Mouse (Mus musculus): ENCODE measurements around the gene Myo1c. TPM values are rescaled to one million over a fixed set of nuclear protein-coding genes. Genes with fewer than 3 reads are reported as not detected.
A peak's percentile ranks its signal among the peaks of the same experiment; 100 is the strongest.

Myo1c gene
- polyA plus RNA-seq, 1 experiment from 2014 or later: 10.2 TPM

DNA sequence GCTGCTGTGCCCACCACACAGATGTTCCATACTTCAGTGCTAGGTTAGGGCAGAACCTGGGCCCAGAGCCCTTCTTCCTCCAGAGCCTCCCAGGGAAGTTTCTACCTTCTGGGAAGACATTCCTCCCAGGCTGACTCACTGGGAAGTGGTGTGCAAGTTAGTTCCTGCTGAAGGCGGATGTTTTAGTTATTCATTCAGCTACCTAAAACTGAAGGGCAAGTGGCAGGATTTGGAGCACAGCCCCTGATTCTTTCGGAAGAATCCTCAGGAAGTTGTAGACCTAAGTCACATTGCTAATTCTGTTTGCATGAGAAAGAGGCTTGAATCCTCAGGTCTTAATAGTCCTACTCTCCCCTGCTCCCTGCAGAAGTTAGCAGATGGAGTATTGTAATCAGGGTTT is 28.9 kb upstream of the Myo1c start:
- Histone ChIP-seq H3K4me2 (no peak overlapping the region), H3K9me3 (ENCODE audit: control insufficient read depth, low read length) (no peaks in the 10 kb centered on the region), H3K36me3 (ENCODE audit: control insufficient read depth, insufficient read depth, low read length) (peaks cover 9% of the 10 kb centered on the region), H3K4me1 (ENCODE audit: control insufficient read depth, insufficient read depth, low read length) (no peaks in the 10 kb centered on the region), H3K4me3 (ENCODE audit: low read depth, low read length) (no peak overlapping the region), H3K9ac (ENCODE audit: low read length) (no peak overlapping the region), H3K27ac (ENCODE audit: low read depth, low read length) (no peak overlapping the region), H3K27me3 (ENCODE audit: control insufficient read depth, insufficient read depth, low read length) (no peaks in the 10 kb centered on the region)
- no peak for ATAC-seq (ENCODE audit: low FRiP score)
- 85% methylated on average over 2 of the region's 2 CpGs for WGBS
- no peak for DNase-seq (ENCODE audit: low spot score, missing footprints)

DNA sequence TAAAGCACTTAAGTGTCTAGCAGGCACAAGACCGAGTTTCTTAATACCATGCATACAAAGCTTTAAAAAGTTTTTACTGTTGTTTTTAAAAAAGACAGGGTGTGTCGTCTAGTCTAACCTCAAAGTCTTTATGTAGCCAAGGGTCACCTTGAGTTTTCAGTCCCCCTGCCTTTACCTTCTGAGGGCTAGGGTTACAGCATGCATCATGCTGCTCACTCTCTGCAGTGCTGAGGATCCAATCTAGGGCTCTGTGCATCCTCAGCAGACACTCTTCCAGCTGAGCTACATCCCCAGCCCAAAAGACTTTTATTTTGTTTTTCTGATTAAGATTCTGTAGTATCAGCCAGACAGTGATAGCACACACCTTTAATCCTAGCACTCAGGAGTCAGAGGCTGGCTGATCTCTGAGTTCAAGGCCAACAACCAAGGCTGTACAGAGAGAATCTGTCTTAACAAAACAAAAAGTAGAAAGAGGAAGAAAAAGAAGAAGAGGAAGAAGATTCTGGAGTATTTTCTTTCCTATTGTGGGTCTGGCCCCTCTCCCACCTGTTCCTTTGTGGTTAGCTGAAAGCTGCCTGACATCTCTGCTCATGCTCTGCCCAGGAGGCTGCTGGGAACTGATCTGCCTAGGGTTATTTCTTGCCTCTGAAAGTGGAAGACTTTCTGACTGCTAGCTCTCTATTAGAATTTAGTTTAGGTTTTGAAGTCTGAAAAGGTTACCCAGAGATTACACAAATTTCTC is 27.5 kb upstream of the Myo1c start:
- Histone ChIP-seq H3K4me2 (no peak overlapping the region), H3K9me3 (ENCODE audit: control insufficient read depth, low read length) (no peaks in the 10 kb centered on the region), H3K27me3 (ENCODE audit: control insufficient read depth, insufficient read depth, low read length) (no peaks in the 10 kb centered on the region), H3K27ac (ENCODE audit: low read depth, low read length) (no peak overlapping the region), H3K4me3 (ENCODE audit: low read depth, low read length) (no peak overlapping the region), H3K36me3 (ENCODE audit: control insufficient read depth, insufficient read depth, low read length) (peaks cover 6% of the 10 kb centered on the region; the same call in 1 of the 2 replicates), H3K9ac (ENCODE audit: low read length) (no peak overlapping the region), H3K4me1 (ENCODE audit: control insufficient read depth, insufficient read depth, low read length) (no peaks in the 10 kb centered on the region)
- WGBS: 84% methylated on average over 2 of the region's 2 CpGs
- no peak for ATAC-seq (ENCODE audit: low FRiP score)
- no peak for DNase-seq (ENCODE audit: low spot score, missing footprints)

DNA sequence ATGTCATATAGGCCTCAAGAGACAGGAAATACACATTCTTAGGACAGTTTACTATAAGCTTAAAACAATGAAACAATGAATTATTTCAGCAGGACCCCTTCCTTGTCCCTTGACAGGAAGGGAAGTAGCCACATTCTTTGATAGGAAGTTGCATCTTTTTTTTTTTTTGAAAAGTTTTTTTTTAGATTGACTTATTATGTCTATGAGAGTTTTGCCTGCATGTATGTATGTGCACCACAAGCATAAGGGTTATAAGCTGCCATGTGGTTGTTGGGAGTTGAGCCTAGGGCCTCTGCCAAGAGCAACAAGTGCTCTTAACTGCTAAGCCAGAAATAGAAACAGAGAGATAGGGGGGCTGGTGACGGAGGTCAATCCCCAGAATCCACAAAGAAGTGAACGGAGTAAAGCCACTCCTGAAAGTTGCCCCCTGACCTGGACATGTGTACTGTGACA is 26.2 kb upstream of the Myo1c start:
- Histone ChIP-seq H3K9me3 (ENCODE audit: control insufficient read depth, low read length) (no peaks in the 10 kb centered on the region), H3K4me1 (ENCODE audit: control insufficient read depth, insufficient read depth, low read length) (no peaks in the 10 kb centered on the region)
- no peak for ATAC-seq (ENCODE audit: low FRiP score)

DNA sequence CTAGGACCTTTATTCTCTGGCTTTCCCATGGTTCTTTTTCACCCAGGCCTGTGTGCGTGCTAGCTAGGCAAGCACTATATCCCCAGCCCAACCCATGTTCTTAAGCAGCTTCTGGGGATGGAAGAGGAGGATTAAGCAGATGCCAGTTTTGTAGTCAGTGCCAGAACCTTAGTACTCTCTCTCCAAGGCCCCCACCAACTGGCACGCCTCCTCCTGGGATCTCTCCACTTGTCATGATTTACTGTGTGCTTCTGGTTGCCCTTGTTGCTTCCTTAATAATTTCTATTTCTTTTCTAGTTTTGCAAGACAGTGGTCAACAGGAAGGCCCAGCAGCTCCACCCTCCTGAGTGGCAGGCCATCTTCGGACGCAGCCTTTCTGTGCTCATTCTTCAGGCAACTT is 24.5 kb upstream of the Myo1c start:
- Histone ChIP-seq H3K9me3 (ENCODE audit: control insufficient read depth, low read length) (no peaks in the 10 kb centered on the region), H3K4me1 (ENCODE audit: control insufficient read depth, insufficient read depth, low read length) (peaks cover 6% of the 10 kb centered on the region; the same call in 1 of the 2 replicates), H3K4me2 (no peak overlapping the region), H3K27me3 (ENCODE audit: control insufficient read depth, insufficient read depth, low read length) (no peaks in the 10 kb centered on the region), H3K27ac (ENCODE audit: low read depth, low read length) (no peak overlapping the region), H3K36me3 (ENCODE audit: control insufficient read depth, insufficient read depth, low read length) (peaks cover 3% of the 10 kb centered on the region; the same call in 1 of the 2 replicates), H3K9ac (ENCODE audit: low read length) (no peak overlapping the region), H3K4me3 (ENCODE audit: low read depth, low read length) (no peak overlapping the region)
- ATAC-seq (ENCODE audit: low FRiP score) (no peak), DNase-seq (ENCODE audit: low spot score, missing footprints) (no peak)
- WGBS: 93% methylated on average over 4 of the region's 4 CpGs

More for the DNA sequence above, 26.2 kb upstream of the Myo1c start:
- Histone ChIP-seq H3K36me3 (ENCODE audit: control insufficient read depth, insufficient read depth, low read length) (peaks cover 6% of the 10 kb centered on the region; the same call in 1 of the 2 replicates), H3K27ac (ENCODE audit: low read depth, low read length) (no peak overlapping the region), H3K4me2 (no peak overlapping the region), H3K27me3 (ENCODE audit: control insufficient read depth, insufficient read depth, low read length) (no peaks in the 10 kb centered on the region), H3K4me3 (ENCODE audit: low read depth, low read length) (no peak overlapping the region), H3K9ac (ENCODE audit: low read length) (no peak overlapping the region)
- WGBS: 58% methylated on average over 2 of the region's 2 CpGs
- DNase-seq (ENCODE audit: low spot score, missing footprints): no peak

DNA sequence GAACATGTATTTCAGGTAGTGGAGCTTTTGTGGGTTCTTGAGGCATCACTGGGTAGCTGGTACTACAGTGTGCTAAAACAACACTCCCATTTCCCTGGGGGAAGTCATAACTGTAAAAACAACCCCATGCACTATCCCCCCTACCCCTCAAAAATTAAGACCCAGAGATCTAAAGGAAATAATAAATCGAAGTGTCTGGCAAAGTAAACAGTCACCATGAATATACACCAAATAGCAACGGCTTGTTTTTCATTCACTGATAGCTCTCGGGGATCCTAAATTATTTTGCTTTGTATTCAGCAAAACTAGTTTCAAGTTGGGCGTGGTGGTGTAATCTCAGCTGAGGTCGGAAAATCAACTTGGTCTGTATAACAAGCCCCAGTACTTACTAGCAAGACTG is 20.2 kb upstream of the Myo1c start:
- Histone ChIP-seq H3K36me3 (ENCODE audit: control insufficient read depth, insufficient read depth, low read length) (peaks cover 3% of the 10 kb centered on the region; the same call in 1 of the 2 replicates), H3K4me1 (ENCODE audit: control insufficient read depth, insufficient read depth, low read length) (peaks cover 11% of the 10 kb centered on the region), H3K27me3 (ENCODE audit: control insufficient read depth, insufficient read depth, low read length) (no peaks in the 10 kb centered on the region), H3K4me2 (peak overlapping the region; percentile 65), H3K27ac (ENCODE audit: low read depth, low read length) (peak overlapping the region; percentile 67; the same call in 1 of the 2 replicates), H3K9me3 (ENCODE audit: control insufficient read depth, low read length) (no peaks in the 10 kb centered on the region), H3K4me3 (ENCODE audit: low read depth, low read length) (peak overlapping the region; percentile 72), H3K9ac (ENCODE audit: low read length) (peak overlapping the region; percentile 76)
- no peak for ATAC-seq (ENCODE audit: low FRiP score)
- no peak for DNase-seq (ENCODE audit: low spot score, missing footprints)
- WGBS: 20% methylated on average over 5 of the region's 5 CpGs

DNA sequence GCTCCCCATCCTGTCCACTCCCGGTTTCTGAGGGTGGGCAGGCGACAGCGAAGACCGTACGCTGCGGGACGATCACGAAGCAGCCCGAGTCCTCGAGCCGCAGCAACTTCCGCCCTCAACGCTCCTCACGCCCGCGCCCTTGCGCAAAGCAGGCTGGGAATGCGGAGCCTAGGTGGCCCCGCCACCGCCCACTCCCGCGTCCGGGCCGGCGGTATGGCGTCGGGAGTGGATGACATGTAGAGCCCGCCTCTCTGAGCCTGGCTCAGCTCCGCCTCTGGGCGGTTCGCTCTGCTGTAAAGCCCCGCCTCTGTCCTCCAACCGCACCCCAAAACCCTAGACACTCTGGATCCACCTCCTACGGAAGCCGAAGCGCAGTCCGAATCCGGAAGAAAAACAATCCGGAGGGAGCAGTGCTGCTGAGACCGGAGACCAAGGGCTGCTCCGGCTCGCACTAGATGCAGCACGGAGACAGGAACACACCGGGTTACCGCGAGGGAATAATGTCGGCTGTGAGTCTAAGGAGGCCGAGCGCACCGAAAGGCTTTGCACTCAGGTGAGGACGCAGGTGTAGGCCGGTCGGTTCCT is 19.6 kb upstream of the Myo1c start, which contains the start of gene Inpp5k:
TSS of gene Inpp5k (plus strand) at position 344 of the 585 bp plus-strand sequence.
- WGBS: under 1% methylated on average over 53 of the region's 53 CpGs
- ATAC-seq (ENCODE audit: low FRiP score): peak; percentile 100
- H3K4me1 ChIP-seq (ENCODE audit: control insufficient read depth, insufficient read depth, low read length): peaks cover 11% of the 10 kb centered on the region
- H3K9ac ChIP-seq (ENCODE audit: low read length): peak within 1 kb of the TSS; percentile 76
- H3K27ac ChIP-seq (ENCODE audit: low read depth, low read length): peak within 1 kb of the TSS; percentile 67; the same call in 1 of the 2 replicates
- H3K9me3 ChIP-seq (ENCODE audit: control insufficient read depth, low read length): no peaks in the 10 kb centered on the region
- peak within 1 kb of the TSS; percentile 72 for H3K4me3 ChIP-seq (ENCODE audit: low read depth, low read length)
- H3K36me3 ChIP-seq (ENCODE audit: control insufficient read depth, insufficient read depth, low read length): no peaks in the 10 kb centered on the region
- DNase-seq (ENCODE audit: low spot score, missing footprints): peak; percentile 98
- peak within 1 kb of the TSS; percentile 65 for H3K4me2 ChIP-seq
- H3K27me3 ChIP-seq (ENCODE audit: control insufficient read depth, insufficient read depth, low read length): no peaks in the 10 kb centered on the region

DNA sequence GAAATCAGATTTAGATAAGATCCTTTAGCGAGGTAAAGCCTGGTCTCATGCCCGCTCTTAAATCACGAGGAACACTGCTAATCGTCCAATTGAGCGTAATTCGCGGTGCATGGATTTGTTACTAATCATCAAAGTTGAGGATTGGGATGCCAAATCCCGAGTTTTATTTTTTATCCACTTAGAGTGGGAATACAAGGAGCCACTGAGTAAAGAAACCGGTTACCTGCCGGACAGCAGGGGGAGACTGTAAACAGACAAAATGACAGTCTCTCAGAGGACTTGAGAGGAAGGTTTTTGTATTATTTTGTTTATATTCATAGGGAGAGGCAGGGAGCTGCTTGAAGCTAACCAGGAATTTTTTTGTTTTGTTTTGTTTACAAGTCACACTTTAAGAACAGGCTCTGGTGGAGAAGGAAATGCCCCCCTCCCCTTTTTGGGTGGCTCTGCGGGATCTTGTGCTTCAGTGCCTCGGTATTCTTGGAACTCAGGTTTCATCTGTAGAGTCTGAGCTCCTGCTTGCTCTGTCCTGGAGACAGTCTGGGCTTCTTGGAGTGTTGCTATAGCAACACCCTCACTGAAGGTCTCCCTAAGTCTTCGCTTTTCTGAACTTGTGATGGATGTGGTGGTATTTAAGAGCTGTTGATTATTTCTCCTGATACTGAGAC is 18.6 kb upstream of the Myo1c start:
- Histone ChIP-seq H3K27ac (ENCODE audit: low read depth, low read length) (no peak overlapping the region), H3K36me3 (ENCODE audit: control insufficient read depth, insufficient read depth, low read length) (no peaks in the 10 kb centered on the region)
- WGBS: 11% methylated on average over 13 of the region's 13 CpGs

DNA sequence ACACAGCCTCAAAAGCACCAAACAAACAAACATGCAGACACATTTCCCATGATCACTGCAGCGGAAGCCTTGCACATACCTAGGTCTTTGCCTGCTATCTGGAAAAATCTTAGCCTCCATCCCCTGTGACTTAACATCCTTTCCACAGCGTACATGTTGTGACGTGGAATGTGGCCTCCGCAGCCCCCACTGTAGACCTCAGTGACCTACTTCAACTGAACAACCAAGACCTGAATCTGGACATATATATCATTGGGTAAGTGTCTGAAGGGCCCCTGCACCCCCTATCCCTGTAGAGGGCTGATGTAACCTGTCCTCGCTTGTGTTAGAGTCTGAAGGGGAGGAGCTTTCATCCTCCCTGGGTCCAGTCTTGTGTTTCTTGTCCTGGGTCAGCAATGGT is 17.4 kb upstream of the Myo1c start:
- Histone ChIP-seq H3K9me3 (ENCODE audit: control insufficient read depth, low read length) (no peaks in the 10 kb centered on the region), H3K9ac (ENCODE audit: low read length) (no peak overlapping the region), H3K27me3 (ENCODE audit: control insufficient read depth, insufficient read depth, low read length) (no peaks in the 10 kb centered on the region), H3K27ac (ENCODE audit: low read depth, low read length) (no peak overlapping the region), H3K4me2 (no peak overlapping the region), H3K36me3 (ENCODE audit: control insufficient read depth, insufficient read depth, low read length) (no peaks in the 10 kb centered on the region), H3K4me3 (ENCODE audit: low read depth, low read length) (no peak overlapping the region), H3K4me1 (ENCODE audit: control insufficient read depth, insufficient read depth, low read length) (peaks cover 11% of the 10 kb centered on the region)
- 93% methylated on average over 5 of the region's 5 CpGs for WGBS
- ATAC-seq (ENCODE audit: low FRiP score) (no peak), DNase-seq (ENCODE audit: low spot score, missing footprints) (no peak)

More for the DNA sequence above, 18.6 kb upstream of the Myo1c start:
- ATAC-seq (ENCODE audit: low FRiP score): no peak
- H3K4me2 ChIP-seq: peak overlapping the region; percentile 65
- peak overlapping the region; percentile 76 for H3K9ac ChIP-seq (ENCODE audit: low read length)
- H3K4me1 ChIP-seq (ENCODE audit: control insufficient read depth, insufficient read depth, low read length): peaks cover 11% of the 10 kb centered on the region
- H3K9me3 ChIP-seq (ENCODE audit: control insufficient read depth, low read length): no peaks in the 10 kb centered on the region
- no peaks in the 10 kb centered on the region for H3K27me3 ChIP-seq (ENCODE audit: control insufficient read depth, insufficient read depth, low read length)
- DNase-seq (ENCODE audit: low spot score, missing footprints): peak; percentile 87
- peak overlapping the region; percentile 72 for H3K4me3 ChIP-seq (ENCODE audit: low read depth, low read length)

DNA sequence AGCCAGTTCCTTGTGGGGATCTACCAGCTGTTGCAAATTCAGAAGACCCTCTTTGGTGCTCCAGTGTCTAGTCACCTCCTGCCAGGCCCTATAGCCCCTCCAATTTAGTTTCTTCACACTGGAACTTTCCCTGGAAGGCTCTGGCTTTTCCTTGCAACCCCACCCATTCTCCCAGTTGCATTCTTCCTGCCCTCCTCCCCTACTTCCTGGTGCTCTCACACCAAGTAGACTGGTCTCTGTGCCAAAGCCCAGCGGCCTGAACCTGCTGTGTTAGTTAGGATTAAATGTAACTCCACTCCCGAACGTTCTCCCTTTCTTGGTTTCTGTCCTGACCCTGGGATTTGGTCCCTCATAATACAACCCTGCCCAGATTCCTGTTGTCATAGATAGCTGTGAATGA is 15.5 kb upstream of the Myo1c start:
- DNase-seq (ENCODE audit: low spot score, missing footprints): no peak
- Histone ChIP-seq H3K4me3 (ENCODE audit: low read depth, low read length) (no peak overlapping the region), H3K4me2 (no peak overlapping the region), H3K4me1 (ENCODE audit: control insufficient read depth, insufficient read depth, low read length) (peaks cover 10% of the 10 kb centered on the region), H3K27me3 (ENCODE audit: control insufficient read depth, insufficient read depth, low read length) (no peaks in the 10 kb centered on the region), H3K9ac (ENCODE audit: low read length) (no peak overlapping the region), H3K27ac (ENCODE audit: low read depth, low read length) (no peak overlapping the region), H3K36me3 (ENCODE audit: control insufficient read depth, insufficient read depth, low read length) (no peaks in the 10 kb centered on the region), H3K9me3 (ENCODE audit: control insufficient read depth, low read length) (no peaks in the 10 kb centered on the region)
- ATAC-seq (ENCODE audit: low FRiP score): no peak
- 83% methylated on average over 3 of the region's 3 CpGs for WGBS
